Mouse (Mus musculus) lung, embryonic 14.5 days (tissue): ENCODE data around the gene Spata18. TPM values are rescaled to one million over a fixed set of nuclear protein-coding genes. Genes with fewer than 3 reads are reported as not detected.

ENCODE experiments used
- ATAC-seq: fragments of 200-750 bp; cut with Nextera tagmentation; 2 replicates; pipeline ENCODE4 v1.8.0; 2017; ENCODE audit warnings: mild to moderate bottlenecking, moderate TSS enrichment, moderate library complexity; ENCODE audit not compliant: insufficient read depth
- DNase-seq: peaks from one replicate; pipeline ENCODE4 v3.0.0-alpha.2; 2015
- H3K27ac ChIP-seq: fragments of 300-500 bp; sonication (generic); 2 replicates; pipeline ENCODE4 v1.5.1; 2014; ENCODE audit warnings: low read depth, mild to moderate bottlenecking, moderate library complexity
- H3K27me3 ChIP-seq: fragments of 300-500 bp; sonication (generic); 2 replicates; pipeline ENCODE4 v1.6.1; 2014; ENCODE audit warnings: low read length, control low read depth; ENCODE audit not compliant: insufficient read depth
- H3K36me3 ChIP-seq: fragments of 300-500 bp; sonication (generic); 2 replicates; pipeline ENCODE4 v1.6.1; 2014; ENCODE audit warnings: control low read depth; ENCODE audit not compliant: insufficient read depth
- H3K4me1 ChIP-seq: fragments of 300-500 bp; sonication (generic); 2 replicates; pipeline ENCODE4 v1.6.1; 2014; ENCODE audit warnings: antibody characterized with exemption, control low read depth; ENCODE audit not compliant: insufficient read depth
- H3K4me2 ChIP-seq: fragments of 300-500 bp; sonication (generic); 2 replicates; pipeline ENCODE4 v1.6.1; 2014; ENCODE audit warnings: mild to moderate bottlenecking
- H3K4me3 ChIP-seq: fragments of 300-500 bp; sonication (generic); 2 replicates; pipeline ENCODE4 v1.5.1; 2014; ENCODE audit warnings: low read depth, low read length
- H3K9ac ChIP-seq: fragments of 300-500 bp; sonication (generic); 2 replicates; pipeline ENCODE4 v1.6.1; 2014
- H3K9me3 ChIP-seq: fragments of 300-500 bp; sonication (generic); 2 replicates; pipeline ENCODE4 v1.6.1; 2016; ENCODE audit warnings: low read depth, low read length, control low read depth
- CTCF ChIP-seq: IDR thresholded peaks from 2 replicates; pipeline ENCODE4 v1.5.1; 2016; ENCODE audit warnings: antibody characterized with exemption, low read depth
- WGBS: fragments of 180-500 bp; shearing (Covaris S2); extraction: QIAGEN DNeasy Blood & Tissue Kit; methylation state at CpG from one replicate; pipeline ENCODE4 v1.1.7; 2014; 5-methylcytosine and 5-hydroxymethylcytosine counted together
- polyA plus RNA-seq: library from polyadenylated mRNA; unstranded; fragments of >200 nt; fragmentation: Nextera tagmentation; extraction: Ambion mirVana; gene quantifications from 2 replicates; pipeline ENCODE4 v1.2.1, GENCODE M21; 2014

Gene Spata18
- polyA plus RNA-seq, 1 experiment from 2014 or later = 0.86 TPM

DNA sequence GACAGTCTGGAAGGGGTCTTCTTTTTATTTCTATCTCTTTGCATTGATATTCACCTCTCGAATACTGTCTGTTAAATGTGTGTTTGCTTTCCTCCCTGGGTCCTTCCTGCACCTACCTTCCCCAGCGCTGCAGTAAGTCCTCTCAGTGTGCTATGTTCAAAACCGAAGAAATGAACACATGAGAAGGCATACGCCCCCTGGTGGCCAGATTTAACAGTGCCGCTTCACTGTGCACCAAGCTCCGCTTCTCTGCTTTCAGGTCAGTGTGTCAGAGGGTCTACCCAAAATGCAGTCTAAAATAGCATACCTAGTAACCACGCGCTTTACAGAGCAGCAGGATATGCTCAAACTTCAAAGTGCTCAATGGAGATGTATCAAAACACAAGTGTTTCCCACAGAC lies 18.0 kb upstream of the Spata18 start:
- DNase-seq = peak; percentile 86
- Histone ChIP-seq H3K4me2 (no peak overlapping the region), H3K27me3 (no peaks in the 10 kb centered on the region), H3K4me3 (no peak overlapping the region), H3K9ac (no peak overlapping the region), H3K4me1 (no peaks in the 10 kb centered on the region), H3K36me3 (peaks cover 24% of the 10 kb centered on the region; the same call in 1 of the 2 replicates), H3K27ac (no peak overlapping the region), H3K9me3 (no peaks in the 10 kb centered on the region; the same call in 1 of the 2 replicates)
- TF ChIP-seq CTCF = peak; percentile 85
- WGBS = 58% methylated on average over 8 of the region's 8 CpGs
- no peak for ATAC-seq

DNA sequence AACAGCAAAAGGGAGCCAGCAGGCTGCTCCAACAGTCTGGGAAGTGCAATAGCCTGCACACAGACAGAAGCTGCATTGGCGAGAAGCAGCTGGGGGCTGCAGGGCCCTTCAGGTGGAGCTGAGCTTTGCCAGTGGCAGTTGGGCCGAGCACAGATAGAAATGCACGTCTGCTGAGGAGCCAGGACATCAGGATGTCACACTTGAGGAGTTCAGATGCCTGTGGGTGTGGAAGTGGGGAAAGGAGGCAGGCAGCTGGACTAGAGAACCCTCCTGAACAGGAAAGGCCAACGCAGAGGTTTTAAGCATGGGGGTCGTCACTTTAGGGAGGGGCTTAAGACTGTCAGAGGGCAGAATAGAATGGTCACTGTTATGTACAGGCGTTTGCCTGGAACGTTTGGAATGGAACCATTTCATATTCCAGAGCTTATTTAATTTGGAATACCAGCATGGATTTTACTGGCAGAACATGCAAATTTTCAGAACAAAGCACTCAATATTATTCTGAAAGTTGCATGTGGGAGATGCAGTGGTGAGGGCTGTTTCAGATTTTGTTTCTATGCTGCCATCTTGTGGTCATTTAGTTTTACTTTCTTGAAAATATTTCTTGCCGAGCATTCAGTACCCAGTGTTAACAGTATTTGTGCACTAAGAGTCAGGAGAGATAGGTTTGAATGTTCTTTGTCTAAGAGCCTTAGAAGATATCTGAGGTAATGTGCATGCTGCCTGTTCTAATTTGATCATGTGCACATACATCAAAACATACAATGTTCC lies 13.7 kb upstream of the Spata18 start:
- WGBS = 39% methylated on average over 8 of the region's 8 CpGs
- peaks cover 32% of the 10 kb centered on the region; the same call in 1 of the 2 replicates for H3K36me3 ChIP-seq
- H3K9ac ChIP-seq = no peak overlapping the region
- DNase-seq = peak; percentile 90
- no peak overlapping the region for H3K4me3 ChIP-seq
- peak; percentile 60; the same call in 1 of the 2 replicates for ATAC-seq
- H3K27me3 ChIP-seq = no peaks in the 10 kb centered on the region
- no peak overlapping the region for H3K4me2 ChIP-seq
- no peaks in the 10 kb centered on the region; the same call in 1 of the 2 replicates for H3K9me3 ChIP-seq
- no peaks in the 10 kb centered on the region for H3K4me1 ChIP-seq
- TF ChIP-seq CTCF = peak; percentile 62
- no peak overlapping the region for H3K27ac ChIP-seq

DNA sequence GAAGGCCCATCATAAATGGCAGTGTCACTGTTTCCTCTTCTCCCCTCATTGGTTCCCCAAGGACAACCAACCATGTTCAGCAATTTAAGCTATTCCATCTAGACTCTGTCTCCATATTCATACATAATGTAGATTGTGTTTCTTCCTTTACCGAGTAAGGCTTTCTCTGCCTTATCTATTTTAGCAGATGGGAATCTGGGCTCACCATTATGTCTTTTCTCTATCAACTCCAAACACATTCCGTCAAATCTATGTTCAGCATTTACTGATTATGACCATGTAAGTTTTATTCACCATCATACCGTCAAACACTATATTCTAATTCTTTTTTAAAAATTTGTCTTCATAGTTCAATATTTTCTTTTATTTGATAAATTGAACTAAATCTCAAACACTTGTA lies 10.1 kb upstream of the Spata18 start:
- Histone ChIP-seq H3K9ac (no peak overlapping the region), H3K4me3 (no peak overlapping the region), H3K27me3 (no peaks in the 10 kb centered on the region), H3K36me3 (peaks cover 15% of the 10 kb centered on the region; the same call in 1 of the 2 replicates), H3K4me1 (no peaks in the 10 kb centered on the region), H3K4me2 (no peak overlapping the region), H3K9me3 (no peaks in the 10 kb centered on the region), H3K27ac (no peak overlapping the region)
- WGBS = 87% methylated on average over 3 of the region's 3 CpGs
- TF ChIP-seq CTCF = no peak
- DNase-seq (no peak), ATAC-seq (no peak)

DNA sequence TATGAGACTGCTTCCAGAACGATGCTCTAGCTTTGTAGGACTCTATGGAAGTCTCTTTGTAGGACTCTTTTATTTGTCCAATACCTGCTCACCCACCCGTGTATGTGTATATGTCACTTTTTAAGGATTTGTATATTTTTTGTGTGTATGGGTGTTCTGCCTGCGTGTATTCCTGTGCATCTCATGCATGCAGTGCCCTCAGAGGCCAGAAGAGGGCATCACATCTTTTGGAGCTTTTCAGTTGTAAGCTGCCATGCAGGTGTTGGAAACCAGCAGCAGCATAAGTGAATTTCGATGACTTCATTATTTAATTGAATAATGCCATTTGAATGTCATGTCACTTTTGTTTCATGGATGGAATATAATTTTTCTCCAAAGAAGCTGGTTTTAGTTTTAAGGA lies 9.1 kb upstream of the Spata18 start:
- DNase-seq = peak; percentile 54
- H3K9me3 ChIP-seq = no peaks in the 10 kb centered on the region
- H3K9ac ChIP-seq = no peak overlapping the region
- no peaks in the 10 kb centered on the region for H3K27me3 ChIP-seq
- no peak overlapping the region for H3K27ac ChIP-seq
- peaks cover 8% of the 10 kb centered on the region; the same call in 1 of the 2 replicates for H3K36me3 ChIP-seq
- H3K4me3 ChIP-seq = no peak overlapping the region
- ATAC-seq = no peak
- no peaks in the 10 kb centered on the region for H3K4me1 ChIP-seq
- WGBS = 81% methylated on average over 4 of the region's 4 CpGs
- H3K4me2 ChIP-seq = no peak overlapping the region
- peak; percentile 57 for TF ChIP-seq CTCF

DNA sequence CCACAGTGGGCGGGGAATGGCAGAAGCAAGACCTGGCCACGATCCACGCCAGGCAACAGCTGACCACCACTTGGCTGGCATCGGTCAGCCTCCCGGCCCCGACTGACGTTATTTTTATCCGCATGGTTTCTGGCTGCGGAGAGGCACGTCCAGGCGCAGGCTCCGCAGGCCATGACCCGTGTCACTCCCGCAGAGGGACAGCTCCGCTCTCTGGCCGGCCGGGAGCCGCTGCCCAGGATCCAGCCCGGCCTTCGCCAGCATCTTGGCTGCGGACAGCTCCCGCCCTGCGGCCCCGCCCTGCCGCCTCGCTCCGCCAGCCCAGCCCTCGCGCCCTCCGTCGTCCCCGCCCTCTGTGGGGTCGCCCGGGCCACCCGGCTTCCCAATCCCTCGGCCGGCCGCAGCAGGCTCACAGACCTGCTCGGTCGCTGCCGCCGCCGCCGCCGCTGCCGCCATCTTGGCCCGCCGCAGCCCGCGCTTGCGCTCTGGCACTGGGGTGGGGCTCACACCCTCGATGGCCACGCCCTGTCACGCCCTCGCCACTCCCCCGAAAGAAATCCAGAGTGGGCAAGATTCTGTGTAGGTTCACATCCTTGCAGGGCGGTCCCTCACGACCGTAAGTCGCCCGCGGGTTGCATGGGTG lies 3.8 kb upstream of the Spata18 start, which contains the start of gene Sgcb:
Gene Sgcb, minus strand, starts transcription at position 530 of the 640 bp plus-strand sequence.
- peak within 1 kb of the TSS; percentile 65 for H3K9ac ChIP-seq
- under 1% methylated on average over 58 of the region's 62 CpGs for WGBS
- peaks cover 39% of the 10 kb centered on the region for H3K27me3 ChIP-seq

DNA sequence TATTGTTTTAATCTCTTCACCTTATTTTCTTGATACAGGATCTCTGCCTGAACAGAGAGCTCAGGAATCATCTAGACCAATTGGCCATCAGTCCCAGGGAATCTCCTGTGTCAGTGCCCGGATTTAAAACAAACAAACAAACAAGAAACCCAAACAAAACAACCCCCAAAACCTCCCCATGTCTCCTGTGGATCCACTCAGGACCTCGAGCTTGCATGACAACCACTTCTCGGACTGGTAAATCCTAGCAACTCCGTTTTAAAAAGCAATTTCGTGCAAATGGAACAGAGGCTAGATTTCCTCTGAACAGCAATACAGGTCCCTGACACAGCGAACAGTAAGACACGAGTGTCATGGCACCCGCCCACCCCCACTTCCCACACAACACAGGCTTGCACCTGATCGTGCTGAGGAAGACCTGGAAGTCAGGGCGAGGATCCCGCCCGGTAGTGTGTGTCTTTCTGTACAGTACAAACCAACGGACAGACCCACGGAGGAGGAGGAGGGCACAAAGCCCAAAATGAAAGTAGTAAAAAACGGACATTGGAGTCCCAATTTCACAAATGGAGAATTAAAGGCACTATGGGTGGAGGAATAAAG lies 714 bp upstream of the Spata18 start:
- Histone ChIP-seq H3K9ac (peak overlapping the region; percentile 54), H3K9me3 (no peaks in the 10 kb centered on the region), H3K4me3 (peak overlapping the region; percentile 51), H3K27ac (no peak overlapping the region), H3K27me3 (peaks cover 49% of the 10 kb centered on the region), H3K4me2 (peak overlapping the region; percentile 98), H3K36me3 (no peaks in the 10 kb centered on the region), H3K4me1 (0 out of 2 replicates have a peak, but pooled peaks cover 4% of the 10 kb centered on the region)
- ATAC-seq = no peak
- DNase-seq = peak; percentile 21
- WGBS = 2% methylated on average over 15 of the region's 15 CpGs
- TF ChIP-seq CTCF = no peak

More for the DNA sequence above, 3.8 kb upstream of the Spata18 start, which contains the start of gene Sgcb:
- DNase-seq = peak; percentile 90
- peak; percentile 86 for ATAC-seq
- Histone ChIP-seq H3K27ac (peak within 1 kb of the TSS; percentile 2; the same call in 1 of the 2 replicates), H3K4me1 (0 out of 2 replicates have a peak, but pooled peaks cover 4% of the 10 kb centered on the region), H3K4me2 (peak within 1 kb of the TSS; percentile 94), H3K36me3 (no peaks in the 10 kb centered on the region), H3K9me3 (no peaks in the 10 kb centered on the region), H3K4me3 (peak within 1 kb of the TSS; percentile 74)
- TF ChIP-seq CTCF = no peak
